Comparison of ENCODE assay signal across 31 mouse cellular contexts in the genomic region with DNA sequence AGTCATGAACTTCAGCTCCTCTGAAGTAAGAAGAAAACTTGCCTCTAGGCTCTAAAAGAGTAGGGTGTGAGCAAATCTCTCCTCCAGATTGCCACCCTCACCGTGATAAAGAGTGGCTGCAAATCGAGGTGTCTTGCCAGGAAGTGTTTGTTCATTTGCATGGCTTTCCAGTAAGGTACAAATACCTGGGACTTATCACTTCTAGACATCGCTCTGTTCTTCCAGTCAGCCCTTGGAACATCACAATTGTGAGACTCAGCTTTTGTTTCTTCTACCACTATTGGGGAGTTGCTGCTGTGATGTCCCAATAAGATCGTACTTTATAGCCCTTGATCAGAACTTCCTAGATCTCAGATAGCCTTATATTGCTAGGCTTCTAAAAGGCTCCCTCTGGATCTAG.
"Had no signal": no experiment of that assay in that cellular context is flagged by ENCODE, and none has a peak within 500 bp of the region (broad histone marks: within the 10 kb centered on the region; RNA-seq: fewer than 3 reads in every experiment).

No protein-coding gene starts in this region.

- H3K4me3 ChIP-seq: left cerebral cortex, adult 2 months; limb, embryonic 10.5 days; limb, embryonic 12.5 days; limb, embryonic 13.5 days; limb, embryonic 15.5 days; liver, embryonic 12.5 days; liver, embryonic 13.5 days; liver, embryonic 15.5 days; lung, embryonic 15.5 days; megakaryocyte, embryonic 14.5 days; midbrain, embryonic 10.5 days; midbrain, embryonic 12.5 days; midbrain, embryonic 13.5 days; midbrain, embryonic 15.5 days; myocyte; neural tube, embryonic 12.5 days had no signal

- H3K9me3 ChIP-seq: limb, embryonic 10.5 days; limb, embryonic 12.5 days; limb, embryonic 13.5 days; limb, embryonic 15.5 days; liver, embryonic 12.5 days; liver, embryonic 13.5 days; liver, embryonic 15.5 days; lung, embryonic 15.5 days; megakaryocyte, embryonic 14.5 days; midbrain, embryonic 10.5 days; midbrain, embryonic 12.5 days; midbrain, embryonic 13.5 days; midbrain, embryonic 15.5 days; neural tube, embryonic 12.5 days had no signal

- H3K4me1 ChIP-seq: limb, embryonic 10.5 days; limb, embryonic 12.5 days; limb, embryonic 13.5 days; limb, embryonic 15.5 days; liver, embryonic 12.5 days; liver, embryonic 13.5 days; liver, embryonic 15.5 days; lung, embryonic 15.5 days; megakaryocyte, embryonic 14.5 days; midbrain, embryonic 10.5 days; midbrain, embryonic 12.5 days; midbrain, embryonic 13.5 days; midbrain, embryonic 15.5 days; neural tube, embryonic 12.5 days had no signal

- H3K9ac ChIP-seq: limb, embryonic 12.5 days; limb, embryonic 13.5 days; limb, embryonic 15.5 days; liver, embryonic 12.5 days; liver, embryonic 13.5 days; liver, embryonic 14.5 days; liver, embryonic 15.5 days; liver, postnatal 0 days; lung, embryonic 14.5 days; lung, embryonic 15.5 days; midbrain, embryonic 12.5 days; midbrain, embryonic 13.5 days; midbrain, embryonic 15.5 days; neural tube, embryonic 12.5 days had no signal

- DNase-seq: left cerebral cortex, postnatal 4 days; liver; liver, embryonic 13.5 days; liver, postnatal 0 days; lung, adult 18-20 months; lung, adult 2 months; lung, embryonic 14.5 days; lung, postnatal 14 days; lung, postnatal 36 days; lung, postnatal 4 days; midbrain, embryonic 14.5 days had no signal

- ATAC-seq: liver, embryonic 12.5 days; liver, postnatal 0 days; midbrain, embryonic 13.5 days; midbrain, embryonic 15.5 days; midbrain, embryonic 16.5 days had no signal

- H3K27ac ChIP-seq: left cerebral cortex, adult 2 months; limb, embryonic 10.5 days; limb, embryonic 12.5 days; limb, embryonic 13.5 days; limb, embryonic 15.5 days; liver, embryonic 12.5 days; liver, embryonic 13.5 days; liver, embryonic 14.5 days; liver, embryonic 15.5 days; lung, embryonic 15.5 days; macrophage; midbrain, embryonic 10.5 days; midbrain, embryonic 12.5 days; midbrain, embryonic 13.5 days; midbrain, embryonic 15.5 days; neural tube, embryonic 12.5 days had no signal

- H3K36me3 ChIP-seq: limb, embryonic 10.5 days; limb, embryonic 12.5 days; limb, embryonic 13.5 days; limb, embryonic 15.5 days; liver, embryonic 12.5 days; liver, embryonic 13.5 days; liver, embryonic 15.5 days; lung, embryonic 15.5 days; midbrain, embryonic 10.5 days; midbrain, embryonic 12.5 days; midbrain, embryonic 13.5 days; midbrain, embryonic 15.5 days; neural tube, embryonic 12.5 days had no signal

- H3K27me3 ChIP-seq: limb, embryonic 12.5 days; limb, embryonic 13.5 days; limb, embryonic 15.5 days; liver, embryonic 12.5 days; liver, embryonic 13.5 days; liver, embryonic 15.5 days; lung, embryonic 15.5 days; megakaryocyte, embryonic 14.5 days; midbrain, embryonic 12.5 days; midbrain, embryonic 13.5 days; midbrain, embryonic 15.5 days; neural tube, embryonic 12.5 days had no signal

- H3K4me2 ChIP-seq: limb, embryonic 12.5 days; limb, embryonic 13.5 days; limb, embryonic 15.5 days; liver, embryonic 11.5 days; liver, embryonic 12.5 days; liver, embryonic 13.5 days; liver, embryonic 15.5 days; lung, embryonic 14.5 days; lung, embryonic 15.5 days; midbrain, embryonic 11.5 days; midbrain, embryonic 12.5 days; midbrain, embryonic 13.5 days; midbrain, embryonic 15.5 days; neural tube, embryonic 12.5 days had no signal
